Mouse (Mus musculus) CD4-positive, CD25-positive, alpha-beta regulatory T cell, adult 4 months (primary cell): Measurements from ENCODE around the gene 4930469K13Rik. TPM values are rescaled to one million over a fixed set of nuclear protein-coding genes. Genes with fewer than 3 reads are reported as not detected.

Experiments
- ATAC-seq: one replicate; pipeline ENCODE4 v1.8.0; 2017
- polyA plus RNA-seq, 2 experiments: library from polyadenylated mRNA; unstranded; fragments of 100-300 nt; shearing (Covaris generic); gene quantifications; one replicate each; pipeline ENCODE4 v1.2.1; 2017

4930469K13Rik gene
- polyA plus RNA-seq, 2 experiments from 2014 or later, result 10.7 to 11.1 TPM

DNA sequence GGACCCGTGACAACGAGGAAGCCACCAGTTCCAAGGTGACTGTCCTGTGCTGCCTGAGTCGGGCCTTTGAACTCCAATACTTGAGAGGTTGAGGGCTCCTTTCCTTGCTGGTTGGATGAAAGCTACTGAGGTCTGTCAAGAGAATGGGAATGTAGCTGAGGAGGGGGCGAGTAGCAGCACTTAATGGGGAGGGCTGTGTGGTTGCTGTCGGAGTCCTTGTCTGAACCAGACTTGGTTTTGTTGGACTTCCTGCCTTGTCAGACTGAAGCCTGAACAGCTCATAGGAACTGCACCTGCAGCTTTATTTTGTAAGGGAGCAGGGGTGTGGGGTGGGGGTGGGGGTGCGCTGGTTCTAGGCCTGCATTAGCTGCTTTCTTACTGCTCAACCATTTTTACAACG is 19.8 kb downstream of the 4930469K13Rik start:
- ATAC-seq, result peak; percentile 30

DNA sequence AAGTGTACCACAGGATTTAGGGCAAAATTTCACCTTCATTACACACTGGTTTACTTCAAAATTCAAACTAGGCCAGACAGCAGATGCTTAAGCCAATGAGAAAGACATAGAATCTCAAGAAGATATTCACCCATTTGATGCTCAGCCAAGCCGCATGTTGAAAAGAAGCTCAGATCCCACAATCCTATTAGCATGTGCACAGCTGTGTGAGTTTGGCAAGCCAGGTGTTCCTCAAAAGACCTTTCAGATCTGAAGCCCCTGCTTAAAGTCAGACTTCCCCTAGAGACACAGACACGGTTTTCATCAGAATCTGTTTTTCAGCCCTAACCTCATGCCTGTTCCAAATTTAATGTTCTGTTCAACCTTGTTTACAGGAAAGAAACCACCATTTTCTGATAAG is 20.5 kb downstream of the 4930469K13Rik start:
- no peak for ATAC-seq

DNA sequence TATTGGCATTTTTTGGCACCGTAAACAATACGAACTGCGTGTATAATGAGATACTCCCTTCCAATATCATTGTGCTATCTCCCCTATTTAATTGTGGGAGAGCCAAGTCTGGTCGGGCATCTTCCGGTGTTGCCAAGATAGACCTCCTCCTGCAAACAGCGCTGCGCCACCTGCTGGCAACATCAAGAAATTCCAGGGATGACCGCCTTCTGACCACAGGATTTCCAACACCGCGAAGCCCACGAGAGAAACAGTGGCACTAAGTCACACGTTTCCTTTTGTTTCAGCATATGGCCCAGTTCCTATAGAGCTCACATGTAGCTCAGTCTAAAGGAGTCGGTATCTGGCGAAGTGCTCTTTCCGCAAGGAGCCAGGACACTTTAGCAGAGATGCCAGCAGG is 24.6 kb downstream of the 4930469K13Rik start:
- ATAC-seq, result peak; percentile 35

DNA sequence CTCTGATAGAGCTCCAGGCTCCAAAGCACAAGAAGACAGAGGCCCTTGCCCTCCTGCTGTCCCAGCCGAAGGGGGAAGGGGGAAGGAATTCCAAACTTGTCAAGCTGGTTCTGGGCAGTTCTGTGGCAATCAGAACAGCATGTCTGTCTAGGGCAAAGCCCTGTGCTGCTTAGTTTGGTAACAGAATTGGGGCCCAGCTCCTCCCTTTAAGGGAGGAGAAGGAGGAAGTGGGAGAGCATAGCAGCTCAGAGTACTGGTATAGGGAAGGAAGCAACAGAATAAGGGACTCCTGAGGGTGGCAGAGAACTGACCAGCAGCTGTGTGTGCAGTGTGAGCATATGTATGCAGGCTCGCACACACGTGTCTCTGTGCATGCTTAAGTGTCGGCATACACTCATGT is 26.0 kb downstream of the 4930469K13Rik start:
- ATAC-seq, result no peak

DNA sequence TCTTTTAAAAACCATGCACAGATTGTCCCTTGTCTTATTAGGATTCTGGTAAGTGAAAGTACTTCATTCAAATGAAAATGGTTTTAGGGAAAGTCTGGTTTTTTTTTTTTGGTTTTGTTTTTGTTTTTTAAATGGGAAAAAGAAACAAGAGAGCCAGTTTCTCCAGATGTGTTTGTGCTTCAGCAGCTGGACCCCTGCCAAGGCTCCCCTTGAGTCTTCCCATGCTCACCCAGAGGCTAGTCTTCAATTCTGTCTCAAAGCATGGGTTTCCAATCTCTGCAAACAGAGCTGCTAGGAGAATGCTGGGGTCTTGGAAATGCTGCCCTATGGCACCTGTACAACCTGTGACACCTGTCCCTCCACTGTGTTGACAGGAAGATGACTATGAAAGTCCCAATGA is 27.8 kb downstream of the 4930469K13Rik start:
- ATAC-seq, result no peak

DNA sequence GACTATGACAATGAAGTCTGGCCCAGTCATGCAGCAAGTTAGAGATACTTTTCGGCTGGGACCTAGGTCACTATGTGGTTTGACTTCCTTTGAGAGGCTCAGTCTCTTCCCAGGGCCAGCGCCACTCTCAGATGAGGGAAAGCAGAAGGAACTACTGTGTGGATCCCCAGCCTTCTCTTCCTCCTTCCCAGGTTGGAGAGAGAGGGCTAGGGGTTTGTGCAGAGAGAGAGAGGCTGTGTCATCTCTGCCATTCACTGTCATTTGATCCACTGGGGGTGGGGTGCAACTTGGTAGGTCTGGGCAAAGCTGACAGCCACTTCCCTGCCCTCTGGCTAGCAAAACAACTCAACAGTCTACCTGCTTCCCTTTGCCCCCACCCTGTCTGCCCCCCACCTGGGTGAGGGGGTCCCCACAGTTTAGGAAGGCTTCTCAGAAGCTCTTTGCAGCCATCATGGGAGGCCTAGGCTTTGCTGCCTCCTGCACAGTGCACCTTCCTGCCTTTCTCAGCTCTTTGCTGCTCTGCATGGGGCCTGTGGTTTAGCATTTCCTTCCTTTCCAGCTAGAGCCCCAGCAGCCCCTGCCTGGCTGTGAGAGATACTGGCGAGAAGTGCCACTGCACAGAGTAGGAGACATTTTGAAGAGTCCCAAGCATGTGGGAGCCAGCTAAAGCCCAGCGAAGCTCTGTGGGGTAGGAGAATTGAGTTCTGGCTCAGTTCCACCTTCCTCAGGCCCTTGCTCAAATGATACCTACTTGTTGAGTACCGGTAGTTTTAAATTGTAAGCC is 34.5 kb downstream of the 4930469K13Rik start:
- ATAC-seq, result peak; percentile 87

DNA sequence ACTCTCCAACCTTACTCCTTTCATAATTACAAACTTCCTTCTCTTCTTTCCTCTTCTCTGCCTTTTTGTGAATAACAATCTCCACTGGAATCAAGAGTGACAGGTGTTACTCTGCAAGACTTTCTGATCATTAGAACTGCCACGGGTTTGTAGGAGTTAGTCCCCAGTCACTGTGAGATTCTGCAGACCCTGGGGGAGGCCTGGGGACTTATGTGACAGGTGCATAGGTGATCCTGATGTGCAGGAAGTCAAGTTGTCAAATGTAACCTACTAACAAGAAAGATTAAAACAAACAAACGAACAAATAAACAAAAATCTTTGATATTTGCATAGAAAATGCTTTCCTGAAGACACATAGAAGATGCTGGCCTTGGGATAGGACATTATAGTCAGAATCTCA is 35.1 kb downstream of the 4930469K13Rik start:
- no peak for ATAC-seq

DNA sequence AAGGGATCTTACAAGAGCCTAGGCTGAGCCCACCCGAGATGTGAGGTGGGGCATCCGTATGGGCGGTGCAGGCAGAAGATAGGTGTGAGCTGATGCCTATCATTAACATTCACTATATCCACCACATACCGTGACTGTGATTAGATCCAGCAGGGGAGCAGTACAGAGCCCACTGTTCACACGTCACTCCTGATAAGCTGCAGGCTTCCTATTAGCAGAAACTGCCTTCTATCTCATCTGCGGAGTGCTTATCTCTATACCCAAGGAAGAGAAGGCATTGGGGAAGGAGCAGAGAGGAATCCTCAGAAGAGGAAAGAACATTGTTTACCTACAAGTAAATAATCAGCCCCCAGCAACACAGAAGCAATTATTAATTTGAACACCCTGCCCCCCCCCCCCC is 36.6 kb downstream of the 4930469K13Rik start:
- ATAC-seq, result no peak

DNA sequence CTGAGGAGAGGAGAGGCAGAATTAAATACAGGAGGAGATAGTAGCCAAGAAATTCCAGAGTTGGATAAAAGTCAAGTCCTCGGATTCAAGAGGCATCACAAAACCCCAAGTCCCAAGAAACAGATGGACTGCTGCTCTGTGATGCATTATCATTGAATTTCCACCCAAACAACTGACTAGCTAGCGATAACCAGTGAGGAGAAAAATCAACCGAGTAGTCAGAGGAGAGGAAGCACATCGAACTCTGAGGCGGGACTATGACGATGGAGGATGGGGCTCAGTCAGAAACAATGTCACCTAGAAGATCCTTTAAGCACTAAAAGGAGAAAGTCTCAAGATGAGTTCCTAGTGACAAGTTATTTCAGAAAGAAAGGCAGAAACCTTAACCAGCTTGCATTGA is 39.4 kb downstream of the 4930469K13Rik start:
- ATAC-seq, result peak; percentile 18

DNA sequence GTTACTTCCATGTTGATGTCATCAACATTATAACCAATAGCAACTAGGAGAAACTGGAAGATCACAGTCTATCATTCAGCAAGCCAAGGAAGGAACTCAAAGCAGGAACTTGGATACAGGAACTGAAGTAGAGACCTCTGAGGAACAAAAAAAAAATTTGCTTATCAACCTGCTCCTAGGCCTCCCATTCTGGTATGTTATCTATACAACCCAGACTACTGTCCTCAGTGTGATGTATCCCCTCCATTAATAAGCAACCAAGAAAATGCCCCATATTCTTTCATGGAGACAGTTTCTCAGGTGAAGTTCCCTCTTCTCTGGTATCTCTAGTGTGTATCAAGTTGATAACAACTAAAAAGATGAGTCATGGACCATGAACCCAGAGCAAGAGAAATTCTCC is 40.0 kb downstream of the 4930469K13Rik start:
- ATAC-seq, result no peak

DNA sequence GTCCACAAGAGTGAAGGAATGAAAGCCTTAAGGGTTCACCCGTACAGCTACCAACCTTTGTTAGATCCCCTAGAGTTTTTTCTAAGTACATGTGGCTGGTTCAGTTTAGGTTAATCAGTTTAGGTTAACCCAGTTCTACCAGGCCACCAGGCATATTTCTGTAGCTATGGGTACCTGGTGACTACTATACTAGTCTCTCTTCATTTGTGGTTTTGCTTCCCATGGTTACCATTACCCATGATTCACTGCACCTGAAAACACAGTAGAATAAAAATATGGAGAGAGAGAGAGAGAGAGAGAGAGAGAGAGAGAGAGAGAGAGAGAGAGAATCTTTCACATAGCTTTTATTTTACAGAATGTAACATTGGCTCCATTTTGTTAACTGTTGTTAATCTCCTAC is 41.6 kb downstream of the 4930469K13Rik start:
- peak; percentile 27 for ATAC-seq

DNA sequence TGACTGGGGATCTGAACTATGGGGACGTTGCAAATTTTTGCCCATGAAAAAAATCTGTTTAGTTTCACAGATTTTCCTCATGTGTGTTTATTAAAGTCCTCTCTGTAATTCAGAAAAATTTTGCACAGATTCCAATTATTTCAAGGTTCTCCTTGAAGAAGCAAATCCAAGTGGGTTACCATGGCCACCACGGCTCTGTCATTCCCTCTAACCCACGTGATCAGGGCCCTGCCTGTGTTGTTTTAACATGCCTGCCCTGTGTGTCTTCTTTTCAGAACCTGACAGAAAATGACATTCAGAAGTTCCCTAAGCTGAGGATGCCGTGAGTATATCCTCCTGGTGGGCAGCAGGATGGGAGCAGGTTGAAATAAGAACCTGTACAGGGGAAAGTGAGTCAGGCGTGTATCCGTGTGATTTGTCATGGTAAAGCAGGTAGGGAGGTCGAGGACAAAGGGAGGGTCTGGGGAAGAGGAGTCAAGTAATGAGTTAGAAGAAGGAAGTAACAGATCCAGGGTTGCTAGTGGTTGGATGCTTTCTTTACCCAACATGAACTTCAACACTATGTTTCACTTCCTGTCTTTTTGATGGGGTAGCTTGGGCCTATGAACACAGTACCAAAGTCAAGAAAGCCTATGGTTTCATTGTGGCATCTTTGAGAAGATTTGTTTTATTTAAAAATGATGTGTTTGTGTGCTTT is 44.2 kb downstream of the 4930469K13Rik start:
- ATAC-seq, result peak; percentile 51

DNA sequence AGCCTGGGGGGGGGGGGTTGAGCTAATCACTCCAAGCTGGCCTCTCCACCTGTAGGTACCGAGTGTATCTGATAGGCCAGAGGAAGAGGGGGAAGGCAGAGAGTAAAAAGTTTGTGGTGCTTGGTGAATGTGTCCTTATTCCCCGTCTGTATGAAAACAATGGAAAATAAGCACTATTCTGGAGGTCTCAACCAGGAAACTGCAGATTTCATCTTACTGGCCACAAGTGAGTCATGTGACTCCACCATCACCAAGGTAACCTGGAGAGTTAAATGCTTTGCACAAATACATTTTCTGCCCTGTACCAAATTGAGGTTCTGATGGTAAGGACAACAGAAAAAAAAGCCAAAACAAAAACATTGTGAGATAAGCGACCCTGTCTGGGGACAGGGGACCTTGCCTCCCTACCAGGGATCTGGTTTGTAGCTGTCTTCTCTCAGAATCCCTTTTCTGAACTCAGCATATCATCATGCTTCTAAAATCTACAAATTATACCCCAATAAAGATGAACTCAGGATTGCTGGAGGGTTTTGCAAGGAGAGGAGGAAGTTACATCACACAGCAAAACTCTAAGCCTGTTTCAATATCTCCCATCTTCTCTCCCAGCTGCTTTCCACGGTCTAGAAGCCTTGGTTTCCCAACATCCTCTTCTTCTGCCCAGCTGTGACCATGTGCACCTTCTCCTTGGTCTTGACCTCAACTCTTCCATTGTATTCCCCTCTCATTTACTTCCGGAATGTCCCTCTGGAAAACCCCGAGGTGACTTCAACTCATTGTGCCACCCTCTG is 45.1 kb downstream of the 4930469K13Rik start:
- peak; percentile 35 for ATAC-seq

DNA sequence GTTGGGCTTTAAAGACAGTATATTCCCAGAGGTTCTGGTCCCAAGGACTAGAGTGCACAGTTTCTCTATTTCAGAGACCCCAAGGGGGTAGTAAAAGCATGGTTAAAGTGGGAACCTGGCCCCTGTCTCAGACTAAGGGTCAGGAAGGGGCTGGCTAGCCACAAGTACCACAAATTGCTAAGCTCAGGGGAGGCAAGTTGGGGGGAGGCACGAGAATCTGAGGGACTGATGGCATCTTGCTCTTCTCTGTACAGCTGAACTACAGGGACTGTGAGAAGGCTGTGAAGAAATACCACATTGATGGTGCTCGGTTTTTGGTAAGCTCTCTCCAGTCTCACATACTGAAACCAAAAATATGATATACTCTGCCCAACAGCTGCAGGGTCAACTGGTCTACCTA is 47.7 kb downstream of the 4930469K13Rik start:
- ATAC-seq, result no peak

DNA sequence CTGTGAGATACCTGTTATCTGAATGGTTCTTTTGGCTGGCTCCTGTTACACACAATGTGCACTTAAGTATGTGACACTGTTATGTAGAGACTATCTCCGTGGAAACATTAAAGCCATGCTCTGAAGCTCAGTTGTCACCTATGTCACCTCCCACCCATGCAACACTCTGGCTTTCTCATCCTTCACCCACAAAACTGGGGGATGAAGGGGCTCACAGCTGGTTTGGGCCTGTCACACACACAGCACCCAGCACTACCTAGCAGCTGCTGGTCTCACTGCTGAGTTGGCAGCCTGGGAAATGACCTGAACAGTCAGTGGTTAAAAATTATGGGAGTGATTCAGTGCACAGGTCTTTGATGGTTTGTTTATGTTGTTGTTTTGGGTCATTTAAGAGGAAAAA is 48.3 kb downstream of the 4930469K13Rik start:
- no peak for ATAC-seq

DNA sequence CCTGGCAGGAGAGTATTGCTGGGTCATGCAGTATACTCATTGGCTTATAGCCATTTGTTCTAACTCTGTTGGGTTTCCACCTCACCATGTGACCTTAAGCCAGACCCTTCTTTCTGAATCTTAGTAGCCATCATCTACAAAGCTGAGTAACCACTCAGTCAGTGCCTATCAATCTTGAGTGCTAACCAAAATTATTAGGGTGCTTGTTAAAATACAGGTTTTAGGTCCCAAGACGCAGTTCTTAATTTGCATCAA is 49.3 kb downstream of the 4930469K13Rik start:
- ATAC-seq, result peak; percentile 18

DNA sequence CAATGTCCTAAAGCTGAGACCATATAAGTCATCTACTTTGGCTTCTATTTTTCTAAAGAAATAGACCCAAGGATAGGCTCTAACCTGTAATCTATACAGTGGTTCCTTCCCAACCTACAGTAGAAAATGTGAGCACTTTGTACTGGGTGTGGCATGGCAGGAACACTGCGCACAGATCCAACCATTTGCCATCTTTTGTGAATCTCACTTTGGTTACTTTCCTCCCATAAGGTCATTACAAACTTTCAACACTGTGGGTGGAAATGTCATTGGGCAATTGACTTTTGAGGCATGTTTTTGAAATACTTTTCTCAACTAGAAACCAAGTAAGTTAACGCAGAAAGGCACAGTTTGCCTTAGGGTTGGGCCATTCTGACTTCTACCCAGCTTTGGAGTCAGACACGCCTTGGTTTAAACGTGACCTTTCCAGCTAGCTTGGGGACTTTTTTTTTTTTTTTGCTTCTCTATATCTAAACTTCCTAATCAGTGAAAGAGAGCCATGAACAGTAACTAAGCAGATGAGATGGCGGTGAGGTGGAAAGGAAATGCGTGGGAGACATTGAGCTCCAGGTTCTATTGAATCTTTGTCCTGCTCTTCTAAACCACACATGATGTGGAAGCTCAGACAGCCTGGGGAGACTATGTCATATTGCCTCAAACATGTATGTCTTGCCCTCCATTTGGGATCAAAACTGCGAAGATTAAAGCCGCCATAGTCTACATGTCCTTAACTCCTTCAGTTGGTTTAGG is 49.8 kb downstream of the 4930469K13Rik start:
- ATAC-seq, result peak; percentile 50

DNA sequence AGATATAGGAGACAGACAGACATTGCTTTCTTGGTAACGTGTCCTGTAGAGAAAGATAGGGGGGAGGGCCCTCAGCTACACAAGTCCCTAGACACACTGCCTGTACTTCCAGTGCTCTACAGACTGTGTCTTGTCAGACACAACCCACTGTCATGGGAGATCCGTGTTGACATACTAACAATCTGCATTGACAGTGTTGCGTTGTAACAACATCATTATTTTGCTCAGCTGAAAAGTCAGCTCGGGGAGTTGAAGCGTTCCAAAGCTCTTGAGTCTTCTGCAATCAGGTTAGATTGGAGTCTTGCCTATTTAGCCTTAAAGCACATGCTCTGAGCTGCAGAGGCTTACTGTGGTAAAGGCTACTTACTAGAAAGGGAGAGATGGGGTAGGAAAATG is 50.8 kb downstream of the 4930469K13Rik start:
- peak; percentile 9 for ATAC-seq

DNA sequence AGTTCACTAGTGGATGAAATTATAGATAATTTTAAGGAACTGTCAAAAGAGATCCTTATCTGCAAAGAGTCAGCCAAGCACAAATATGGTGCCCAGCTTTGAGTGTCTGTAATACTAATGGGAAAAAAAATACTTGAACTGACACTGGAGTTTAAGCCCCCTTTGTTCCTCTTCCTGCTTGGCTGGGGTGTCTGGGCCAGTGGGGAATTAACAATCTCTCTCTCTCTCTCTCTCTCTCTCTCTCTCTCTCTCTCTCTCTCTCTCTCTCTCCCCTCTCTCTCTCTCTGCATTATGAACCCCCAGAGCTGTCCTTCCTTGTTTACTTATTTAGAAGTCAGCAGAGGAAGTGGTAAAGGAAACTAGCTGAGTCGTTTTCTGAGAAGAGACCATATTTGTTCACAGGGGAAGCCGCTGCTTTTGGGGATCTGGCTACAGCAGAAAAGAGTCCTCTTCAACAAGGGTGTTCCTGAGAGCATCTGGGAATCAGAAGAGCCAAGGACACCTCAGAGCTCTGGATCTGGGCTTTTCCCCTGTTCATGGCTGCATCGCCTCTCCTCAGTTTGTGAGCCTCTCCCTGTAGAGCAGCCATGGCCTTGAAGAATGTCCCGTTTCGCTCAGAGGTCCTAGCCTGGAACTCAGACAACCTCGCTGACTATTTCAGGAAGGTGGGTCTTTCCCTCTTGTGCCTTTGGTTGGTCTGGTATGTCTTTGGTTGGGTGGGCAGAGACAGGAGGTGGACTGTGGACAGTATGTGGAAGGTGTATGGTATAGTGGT is 51.4 kb downstream of the 4930469K13Rik start, which contains the start of gene Lcp2:
Gene Lcp2, plus strand, starts transcription at position 154 of the 775 bp plus-strand sequence.
- ATAC-seq, result peak; percentile 66

DNA sequence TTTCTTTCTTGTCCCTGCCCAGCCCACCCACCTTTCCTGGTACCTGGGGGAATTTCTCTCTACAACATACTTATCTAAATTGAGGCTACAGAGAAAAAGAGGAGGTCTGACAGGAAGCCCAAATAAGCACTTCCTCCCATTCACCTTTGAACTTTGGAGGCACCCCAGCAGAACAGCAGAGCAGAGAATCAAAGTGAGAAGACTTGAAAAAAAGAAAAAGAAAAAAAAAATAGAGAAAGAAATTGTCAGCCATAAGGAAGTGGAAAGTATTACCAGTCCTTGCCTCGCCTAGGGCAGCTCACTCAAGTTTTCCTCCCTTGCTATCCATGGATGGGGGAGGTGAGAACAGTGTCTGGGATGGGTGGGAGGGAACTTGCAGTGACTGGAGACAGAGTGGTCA is 55.5 kb downstream of the 4930469K13Rik start:
- peak; percentile 76 for ATAC-seq

DNA sequence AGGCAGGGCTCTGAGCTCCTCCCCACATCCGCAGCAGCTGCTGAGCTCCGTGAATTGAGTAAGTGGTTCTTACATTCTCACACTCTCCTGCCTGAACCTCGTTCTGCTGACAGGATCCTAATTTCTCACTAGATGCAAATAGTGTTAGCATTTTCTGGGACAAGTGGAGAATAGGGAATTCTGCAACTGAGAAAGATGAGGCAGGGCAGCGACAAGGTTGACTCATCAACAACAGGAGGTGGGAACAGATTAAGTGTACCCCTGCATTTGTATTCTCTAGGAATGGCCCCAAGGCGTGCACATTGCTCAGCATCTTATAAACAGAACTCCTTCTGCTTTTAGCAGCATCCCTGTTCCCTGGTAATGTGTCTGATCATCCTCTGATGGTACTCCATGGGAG is 58.3 kb downstream of the 4930469K13Rik start:
- no peak for ATAC-seq
